Mouse (Mus musculus) E14TG2a.4 (cell line): Measurements from ENCODE around the gene Polm.
"Not testable (repeated sequence)": the region's sequence is repeated elsewhere in the genome, so short reads cannot be mapped to it uniquely, and the experiment has no call there.

Experiments used
- H3K27me3 ChIP-seq: 2 replicates; pipeline ENCODE4 v1.6.1; 2014; ENCODE audit warnings: low read length, control low read depth; ENCODE audit not compliant: insufficient read depth
- H3K36me3 ChIP-seq: 2 replicates; pipeline ENCODE4 v1.6.1; 2014; ENCODE audit warnings: low read length, control low read depth; ENCODE audit not compliant: insufficient read depth
- H3K4me1 ChIP-seq: replicated peaks from 2 replicates; pipeline ENCODE4 v1.6.1; 2014; ENCODE audit warnings: low read depth, low read length, control low read depth
- H3K4me3 ChIP-seq: replicated peaks from 2 replicates; pipeline ENCODE4 v1.5.1; 2014; ENCODE audit warnings: mild to moderate bottlenecking, low read length
- H3K9me3 ChIP-seq: 2 replicates; pipeline ENCODE4 v1.6.1; 2014; ENCODE audit warnings: low read length, control low read depth
- CTCF ChIP-seq: conservative IDR thresholded peaks from 2 replicates; pipeline ENCODE4 v1.5.1; 2014; ENCODE audit warnings: low read length
- NANOG ChIP-seq: IDR thresholded peaks from 2 replicates; pipeline ENCODE4 v1.6.1; 2014; ENCODE audit warnings: borderline replicate concordance, low read length, mixed read lengths
- POU5F1 ChIP-seq: IDR thresholded peaks from 2 replicates; pipeline ENCODE4 v1.6.1; 2014; ENCODE audit warnings: low read length, borderline replicate concordance

Polm gene

DNA sequence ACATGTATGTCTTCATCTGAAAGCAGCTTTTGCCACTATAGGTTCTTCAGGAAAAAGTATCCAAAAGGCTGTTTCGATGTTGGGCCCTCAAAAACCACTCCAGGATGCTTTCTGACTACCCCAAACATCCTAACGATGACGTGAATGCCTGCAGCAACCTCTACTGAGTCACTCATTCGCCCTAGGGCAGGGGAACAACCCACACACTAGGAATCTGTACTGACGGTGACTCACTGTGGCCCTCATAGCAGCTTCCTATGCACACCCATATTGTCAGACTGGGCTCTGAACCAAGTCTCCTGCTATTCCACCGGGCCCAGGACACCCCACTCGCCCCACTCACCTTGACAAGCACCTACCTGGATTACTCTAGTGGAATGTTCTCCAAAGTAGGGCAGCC is 2.8 kb downstream of the Polm start:
- H3K4me3 ChIP-seq = no peak overlapping the region
- H3K27me3 ChIP-seq = 0 out of 2 replicates have a peak, but pooled peaks cover 2% of the 10 kb centered on the region
- TF ChIP-seq CTCF = no peak
- H3K36me3 ChIP-seq = peaks cover 59% of the 10 kb centered on the region
- peaks cover 7% of the 10 kb centered on the region for H3K9me3 ChIP-seq
- H3K4me1 ChIP-seq = peaks cover 29% of the 10 kb centered on the region

DNA sequence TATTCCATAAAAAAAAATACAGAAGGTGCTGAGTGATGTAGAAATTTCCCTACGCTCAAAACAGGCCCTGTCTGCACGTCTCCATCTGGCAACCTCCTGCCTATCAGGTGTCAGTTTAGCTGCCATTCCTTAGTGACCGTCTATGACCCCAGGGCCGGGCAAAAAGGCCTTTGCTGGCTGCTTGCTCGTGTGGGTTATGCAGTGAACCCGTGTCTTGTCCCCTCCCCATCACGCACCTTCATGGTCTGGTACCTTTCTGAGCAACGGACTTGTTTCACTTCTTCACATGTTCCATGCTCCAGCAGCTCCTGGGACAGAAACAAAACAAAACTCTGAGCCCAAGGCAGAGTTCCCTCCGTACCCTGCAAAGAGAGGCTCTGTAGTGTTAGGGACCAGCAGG is 3.3 kb downstream of the Polm start:
- Histone ChIP-seq H3K4me1 (peaks cover 31% of the 10 kb centered on the region), H3K9me3 (peaks cover 2% of the 10 kb centered on the region), H3K4me3 (no peak overlapping the region), H3K27me3 (0 out of 2 replicates have a peak, but pooled peaks cover 2% of the 10 kb centered on the region), H3K36me3 (peaks cover 63% of the 10 kb centered on the region)
- TF ChIP-seq POU5F1 = no peak
- TF ChIP-seq CTCF = no peak
- TF ChIP-seq NANOG = no peak

DNA sequence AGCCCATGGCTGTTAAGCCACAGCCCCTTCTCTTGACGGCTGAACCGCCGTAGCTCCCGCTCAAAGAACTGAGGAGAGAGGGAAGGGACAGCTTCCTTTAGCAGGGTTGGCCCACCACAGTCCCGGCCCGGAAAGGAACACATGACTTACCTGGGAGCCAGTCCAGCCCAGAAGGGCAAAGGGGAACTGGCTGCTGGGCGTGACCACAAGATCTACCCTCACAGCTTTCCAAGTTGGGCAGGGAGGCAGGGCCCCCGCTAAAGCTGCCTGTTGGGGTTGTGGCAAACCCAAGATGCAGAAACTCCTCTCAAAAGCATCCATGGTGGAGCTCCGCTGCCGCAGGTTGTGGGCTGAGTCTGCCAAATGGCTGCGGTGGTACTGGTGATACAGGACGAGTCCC is 8.5 kb downstream of the Polm start:
- H3K9me3 ChIP-seq = no peaks in the 10 kb centered on the region
- no peak for TF ChIP-seq POU5F1
- TF ChIP-seq CTCF = no peak
- no peak for TF ChIP-seq NANOG
- no peaks in the 10 kb centered on the region for H3K27me3 ChIP-seq
- H3K4me1 ChIP-seq = peaks cover 21% of the 10 kb centered on the region
- peaks cover 69% of the 10 kb centered on the region for H3K36me3 ChIP-seq
- peak overlapping the region; percentile 43 for H3K4me3 ChIP-seq

DNA sequence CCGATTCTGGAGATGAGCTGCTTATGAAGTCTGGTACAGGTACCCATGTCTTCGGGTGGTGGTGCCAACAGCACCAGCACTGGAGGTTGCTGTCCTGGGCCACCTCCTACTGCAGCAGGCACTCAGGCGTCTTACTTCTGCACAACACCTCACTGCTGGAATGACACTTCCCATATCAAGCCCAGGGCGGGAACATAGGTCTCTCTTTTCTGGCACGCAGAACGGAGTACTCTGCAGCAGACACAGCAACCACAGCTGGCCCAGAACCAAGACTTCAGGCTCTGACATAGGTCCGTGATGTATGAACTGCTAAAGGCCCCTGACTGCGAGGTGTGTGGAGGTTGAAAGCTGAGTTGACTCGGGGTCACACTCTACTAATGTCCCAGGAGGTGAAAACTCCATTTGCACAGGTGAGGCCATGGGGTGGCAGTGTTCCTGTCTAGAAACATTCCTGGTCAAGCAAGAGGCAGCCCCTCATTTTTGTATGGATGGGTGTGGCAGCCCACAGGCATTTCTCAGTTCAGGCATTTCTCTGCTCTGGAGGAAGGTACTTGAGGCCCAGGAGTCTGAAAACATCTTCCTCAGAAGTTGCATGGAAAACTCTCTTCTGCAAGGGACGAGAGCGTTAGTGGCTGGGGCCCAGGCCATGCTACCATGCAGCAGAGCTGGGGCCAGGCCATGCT is 9.2 kb downstream of the Polm start:
- peaks cover 62% of the 10 kb centered on the region for H3K36me3 ChIP-seq
- no peak for TF ChIP-seq NANOG
- no peak for TF ChIP-seq POU5F1
- TF ChIP-seq CTCF = no peak
- peaks cover 21% of the 10 kb centered on the region for H3K4me1 ChIP-seq
- peak overlapping the region; percentile 43 for H3K4me3 ChIP-seq
- no peaks in the 10 kb centered on the region for H3K9me3 ChIP-seq
- H3K27me3 ChIP-seq = no peaks in the 10 kb centered on the region

DNA sequence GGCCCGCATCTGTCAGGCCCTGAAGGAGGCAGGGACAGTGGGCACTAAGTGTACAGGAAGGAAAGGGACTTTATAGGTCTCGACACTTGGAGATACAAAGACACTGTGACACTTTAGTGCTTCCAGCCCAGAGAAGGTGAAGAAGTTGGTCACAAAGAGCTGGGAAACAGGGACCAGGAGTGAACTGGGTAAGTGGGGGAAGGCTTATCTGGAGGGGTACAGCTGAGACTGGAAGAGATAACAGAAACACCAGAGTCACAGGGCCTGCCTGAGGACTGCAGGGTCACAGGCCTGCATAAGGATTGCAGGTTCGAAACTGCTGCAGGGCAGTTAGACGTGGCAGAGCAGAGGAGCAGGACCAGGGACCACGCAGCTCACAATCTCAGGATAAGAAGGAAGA is 9.9 kb downstream of the Polm start:
- no peak for TF ChIP-seq CTCF
- no peak for TF ChIP-seq NANOG
- TF ChIP-seq POU5F1 = no peak
- no peaks in the 10 kb centered on the region for H3K9me3 ChIP-seq
- peaks cover 21% of the 10 kb centered on the region for H3K4me1 ChIP-seq
- peaks cover 56% of the 10 kb centered on the region for H3K36me3 ChIP-seq
- H3K27me3 ChIP-seq = no peaks in the 10 kb centered on the region
- H3K4me3 ChIP-seq = no peak overlapping the region

DNA sequence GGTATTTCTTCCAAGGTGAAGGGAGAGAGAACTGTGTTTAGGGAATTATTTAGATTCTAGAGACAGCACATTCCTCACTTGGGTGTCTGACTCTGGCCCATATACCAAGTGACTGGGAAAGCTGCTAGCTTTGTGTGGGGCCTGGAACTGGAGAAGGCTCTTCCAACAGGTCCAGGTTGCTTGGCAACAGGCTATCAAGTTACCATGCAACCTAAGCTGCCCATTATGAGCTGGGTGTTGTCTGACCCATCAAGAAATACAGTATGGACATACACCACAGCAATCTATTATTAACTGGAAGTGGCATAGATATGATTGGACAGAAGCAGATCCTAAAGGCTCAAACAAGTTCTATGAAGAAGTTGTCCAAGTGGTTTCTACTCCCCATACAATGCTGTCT is 12.4 kb downstream of the Polm start:
- H3K4me1 ChIP-seq = peaks cover 21% of the 10 kb centered on the region
- no peaks in the 10 kb centered on the region for H3K27me3 ChIP-seq
- no peak overlapping the region for H3K4me3 ChIP-seq
- H3K9me3 ChIP-seq = no peaks in the 10 kb centered on the region
- H3K36me3 ChIP-seq = peaks cover 31% of the 10 kb centered on the region
- no peak for TF ChIP-seq POU5F1

DNA sequence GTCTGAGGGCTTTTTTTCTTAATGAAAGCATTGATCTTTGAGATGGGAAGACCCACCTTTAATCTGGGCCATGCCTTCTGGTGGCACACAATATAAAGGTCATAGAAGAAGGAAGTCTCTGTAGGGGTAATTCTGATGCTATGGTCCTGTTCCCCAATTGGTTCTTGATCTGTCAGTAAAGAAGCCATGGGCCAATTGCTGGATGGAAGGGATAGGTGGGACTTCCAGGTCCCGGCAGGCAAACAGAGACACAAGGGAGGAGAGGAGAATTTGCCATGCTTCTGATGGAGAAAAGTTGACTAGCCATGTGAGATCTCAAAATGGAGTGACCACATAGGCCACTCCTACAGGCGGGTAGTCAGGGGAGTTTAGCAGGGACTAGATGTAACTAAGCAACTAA is 18.6 kb downstream of the Polm start:
- Histone ChIP-seq H3K36me3 (no peaks in the 10 kb centered on the region), H3K4me1 (0 out of 2 replicates have a peak, but pooled peaks cover 5% of the 10 kb centered on the region)

DNA sequence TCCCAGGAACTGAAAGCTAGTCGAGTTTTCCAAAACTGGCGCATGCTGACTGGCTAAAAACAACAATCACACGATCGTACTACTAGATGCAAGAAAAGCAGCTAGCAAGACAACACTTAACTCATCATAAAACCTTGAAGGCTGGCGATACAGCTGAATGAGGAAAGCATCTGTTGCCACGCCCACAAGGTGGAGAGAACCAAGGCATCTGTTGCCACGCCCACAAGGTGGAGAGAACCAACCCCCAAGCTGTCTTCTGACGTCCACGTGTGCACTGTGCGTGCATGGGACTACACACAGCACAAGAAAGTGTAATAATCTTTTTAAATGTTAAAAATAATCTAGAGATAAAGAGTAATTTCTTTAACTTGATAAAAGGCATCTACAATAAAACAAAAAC is 24.4 kb downstream of the Polm start:
- H3K4me1 ChIP-seq = peaks cover 13% of the 10 kb centered on the region
- H3K4me3 ChIP-seq = no peak overlapping the region

More for the DNA sequence above, 18.6 kb downstream of the Polm start:
- no peak overlapping the region for H3K4me3 ChIP-seq
- TF ChIP-seq CTCF = no peak
- TF ChIP-seq POU5F1 = no peak
- TF ChIP-seq NANOG = no peak
- 0 out of 2 replicates have a peak, but pooled peaks cover 5% of the 10 kb centered on the region for H3K9me3 ChIP-seq
- H3K27me3 ChIP-seq = no peaks in the 10 kb centered on the region

DNA sequence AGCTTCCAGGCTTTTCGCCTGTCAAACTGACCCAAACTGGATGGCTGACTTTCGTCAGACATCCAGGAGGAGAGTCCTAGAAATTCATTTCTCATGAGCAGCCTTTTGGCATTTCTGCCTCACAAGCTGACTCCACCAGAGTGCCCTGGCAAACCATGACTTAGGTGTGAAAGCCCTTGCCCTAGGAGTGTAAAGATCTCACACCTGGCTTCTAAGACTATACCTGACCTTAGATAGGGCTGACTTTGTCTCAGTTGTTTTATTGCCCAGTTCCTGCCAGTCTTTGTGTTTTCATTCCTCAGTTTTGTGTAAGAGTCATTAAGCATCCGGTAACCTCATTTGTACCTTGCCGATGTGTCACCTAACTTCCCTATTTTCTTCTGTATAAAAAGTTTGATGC is 28.3 kb downstream of the Polm start:
- not testable (repeated sequence) for H3K27me3 ChIP-seq, H3K4me3 ChIP-seq, H3K36me3 ChIP-seq, H3K9me3 ChIP-seq
- peaks cover 14% of the 10 kb centered on the region for H3K4me1 ChIP-seq

More for the DNA sequence above, 24.4 kb downstream of the Polm start:
- Histone ChIP-seq H3K27me3 (no peaks in the 10 kb centered on the region), H3K36me3 (no peaks in the 10 kb centered on the region), H3K9me3 (0 out of 2 replicates have a peak, but pooled peaks cover 5% of the 10 kb centered on the region)
- TF ChIP-seq CTCF (no peak), NANOG (no peak), POU5F1 (no peak)
